Mouse (Mus musculus): ENCODE measurements around the gene Mtg1. TPM values are rescaled to one million over a fixed set of nuclear protein-coding genes. Genes with fewer than 3 reads are reported as not detected.

Mtg1 gene
- polyA plus RNA-seq, 1 experiment from 2014 or later = 15.4 TPM

- 69% methylated on average over 1 of the region's 1 CpGs for WGBS (ENCODE audit: insufficient replicate concordance)
Measured at GRCm38 (mm10) chr7:140190435-140190834, 53.1 kb downstream of the Mtg1 start.

DNA sequence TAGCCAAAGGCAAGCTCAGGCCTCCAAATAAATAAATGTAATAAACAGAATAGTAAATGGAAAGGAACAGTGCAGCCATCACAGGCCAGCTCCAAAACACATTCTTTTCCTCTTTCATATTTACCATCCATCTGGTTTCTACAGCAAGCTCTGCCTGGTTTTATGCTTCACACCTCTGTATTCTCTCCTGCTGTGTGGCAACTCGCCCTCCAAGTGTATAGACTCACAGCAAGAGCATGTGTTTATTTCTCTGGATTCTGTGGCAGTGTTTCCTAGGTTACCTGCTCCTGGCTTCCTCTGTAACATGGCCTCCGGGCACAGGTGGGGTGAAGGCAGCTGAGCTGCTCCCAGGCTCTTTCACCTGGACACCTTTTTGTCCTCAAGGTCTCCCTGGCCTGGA lies 55.1 kb downstream of the Mtg1 start:
- no peak overlapping the region for H3K9ac ChIP-seq
- no peak overlapping the region for H3K27ac ChIP-seq (replicated peaks)
- no peak overlapping the region for H3K4me3 ChIP-seq (replicated peaks)
- no peaks in the 10 kb centered on the region for H3K9me3 ChIP-seq (replicated peaks)
- H3K4me1 ChIP-seq (replicated peaks) = no peaks in the 10 kb centered on the region; the same call in 1 of the 2 replicates
- no peaks in the 10 kb centered on the region for H3K36me3 ChIP-seq (replicated peaks)
- no peaks in the 10 kb centered on the region for H3K27me3 ChIP-seq
- no peak overlapping the region for H3K4me2 ChIP-seq
- WGBS (ENCODE audit: insufficient replicate concordance) = 44% methylated on average over 2 of the region's 2 CpGs
- ATAC-seq (ENCODE audit: insufficient read depth) = no peak

More at GRCm38 (mm10) chr7:140190435-140190834, 53.1 kb downstream of the Mtg1 start:
- H3K9ac ChIP-seq = no peak overlapping the region
- no peaks in the 10 kb centered on the region for H3K36me3 ChIP-seq (replicated peaks)
- no peak for ATAC-seq (ENCODE audit: insufficient read depth)
- H3K27ac ChIP-seq (replicated peaks) = no peak overlapping the region
- H3K4me2 ChIP-seq = no peak overlapping the region
- H3K9me3 ChIP-seq (replicated peaks) = no peaks in the 10 kb centered on the region
- no peaks in the 10 kb centered on the region; the same call in 1 of the 2 replicates for H3K4me1 ChIP-seq (replicated peaks)
- no peak overlapping the region for H3K4me3 ChIP-seq (replicated peaks)
- 0 out of 2 replicates have a peak, but pooled peaks cover 3% of the 10 kb centered on the region for H3K27me3 ChIP-seq

DNA sequence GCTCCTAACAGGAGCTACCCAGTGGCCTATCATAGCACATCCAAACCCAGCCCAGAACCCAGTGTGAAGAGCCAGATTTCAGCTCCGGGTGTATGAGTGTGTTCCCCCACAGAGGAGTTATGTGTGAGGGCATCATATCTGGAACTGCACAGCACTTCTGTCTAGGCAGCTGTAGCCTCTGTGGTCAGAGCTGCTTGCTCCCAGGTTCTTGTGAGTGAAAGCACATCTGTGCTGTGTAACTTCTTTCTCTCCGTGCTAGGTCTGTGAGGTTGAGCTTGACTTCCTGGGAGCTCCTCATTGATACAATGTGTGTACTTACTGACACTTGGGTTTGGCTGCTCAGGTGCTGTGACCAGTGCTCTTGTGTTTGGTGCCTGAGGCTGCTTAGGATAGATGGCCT lies 55.5 kb downstream of the Mtg1 start:
- H3K4me2 ChIP-seq = no peak overlapping the region
- no peak for ATAC-seq (ENCODE audit: insufficient read depth)
- no peak overlapping the region for H3K4me3 ChIP-seq (replicated peaks)
- WGBS (ENCODE audit: insufficient replicate concordance) = 60% methylated on average over 2 of the region's 2 CpGs
- no peaks in the 10 kb centered on the region for H3K36me3 ChIP-seq (replicated peaks)
- no peak overlapping the region for H3K9ac ChIP-seq
- no peak overlapping the region for H3K27ac ChIP-seq (replicated peaks)
- H3K27me3 ChIP-seq = no peaks in the 10 kb centered on the region
- H3K9me3 ChIP-seq (replicated peaks) = no peaks in the 10 kb centered on the region
- H3K4me1 ChIP-seq (replicated peaks) = no peaks in the 10 kb centered on the region; the same call in 1 of the 2 replicates

GRCm38 (mm10) chr7:140194031-140194430 lies 56.7 kb downstream of the Mtg1 start:
- no peak overlapping the region for H3K9ac ChIP-seq
- 66% methylated on average over 4 of the region's 4 CpGs for WGBS (ENCODE audit: insufficient replicate concordance)
- H3K27ac ChIP-seq (replicated peaks) = no peak overlapping the region
- no peaks in the 10 kb centered on the region for H3K9me3 ChIP-seq (replicated peaks)
- H3K36me3 ChIP-seq (replicated peaks) = no peaks in the 10 kb centered on the region
- no peaks in the 10 kb centered on the region; the same call in 1 of the 2 replicates for H3K4me1 ChIP-seq (replicated peaks)
- ATAC-seq (ENCODE audit: insufficient read depth) = no peak
- no peak overlapping the region for H3K4me2 ChIP-seq
- 0 out of 2 replicates have a peak, but pooled peaks cover under 1% of the 10 kb centered on the region for H3K27me3 ChIP-seq
- no peak overlapping the region for H3K4me3 ChIP-seq (replicated peaks)

- Histone ChIP-seq H3K4me2 (no peak overlapping the region), H3K4me3 (replicated peaks) (no peak overlapping the region), H3K27ac (replicated peaks) (no peak overlapping the region), H3K4me1 (replicated peaks) (peaks cover 9% of the 10 kb centered on the region), H3K36me3 (replicated peaks) (no peaks in the 10 kb centered on the region), H3K9ac (no peak overlapping the region), H3K9me3 (replicated peaks) (no peaks in the 10 kb centered on the region), H3K27me3 (0 out of 2 replicates have a peak, but pooled peaks cover 3% of the 10 kb centered on the region)
- WGBS (ENCODE audit: insufficient replicate concordance) = 52% methylated on average over 8 of the region's 8 CpGs
- no peak for ATAC-seq (ENCODE audit: insufficient read depth)
Measured at GRCm38 (mm10) chr7:140196002-140196401, 58.6 kb downstream of the Mtg1 start.

Other genes starting within 250 kb of the Mtg1 start
- not detected in 2 replicates for gene Kndc1, start 242.9 kb upstream of the Mtg1 start, polyA plus RNA-seq (2015; fragmentation: Nextera tagmentation; extraction: Ambion mirVana)
- not detected in 2 replicates for gene Utf1, start 193.8 kb upstream of the Mtg1 start, polyA plus RNA-seq (2015; fragmentation: Nextera tagmentation; extraction: Ambion mirVana)
- gene 6430531B16Rik, start 158.8 kb upstream of the Mtg1 start, polyA plus RNA-seq (2015; fragmentation: Nextera tagmentation; extraction: Ambion mirVana) = not detected in 2 replicates
- 1.1 and 1.3 TPM in 2 replicates for gene Adam8, start 145.0 kb upstream of the Mtg1 start, polyA plus RNA-seq (2015; fragmentation: Nextera tagmentation; extraction: Ambion mirVana)
- gene Zfp511, start 101.2 kb upstream of the Mtg1 start, polyA plus RNA-seq (2015; fragmentation: Nextera tagmentation; extraction: Ambion mirVana) = 17.4 and 19.6 TPM in 2 replicates
- gene Tubgcp2, start 100.9 kb upstream of the Mtg1 start, polyA plus RNA-seq (2015; fragmentation: Nextera tagmentation; extraction: Ambion mirVana) = 21.4 and 23.2 TPM in 2 replicates
- not detected in 2 replicates for gene Msx3, start 88.5 kb upstream of the Mtg1 start, polyA plus RNA-seq (2015; fragmentation: Nextera tagmentation; extraction: Ambion mirVana)
- not detected in 2 replicates for gene Caly, start 55.0 kb upstream of the Mtg1 start, polyA plus RNA-seq (2015; fragmentation: Nextera tagmentation; extraction: Ambion mirVana)
- 0.74 and 0.79 TPM in 2 replicates for gene Prap1, start 44.2 kb upstream of the Mtg1 start, polyA plus RNA-seq (2015; fragmentation: Nextera tagmentation; extraction: Ambion mirVana)
- 8.0 and 8.7 TPM in 2 replicates for gene Fuom, start 35.1 kb upstream of the Mtg1 start, polyA plus RNA-seq (2015; fragmentation: Nextera tagmentation; extraction: Ambion mirVana)
- gene Paox, start 21.8 kb upstream of the Mtg1 start, polyA plus RNA-seq (2015; fragmentation: Nextera tagmentation; extraction: Ambion mirVana) = 10.1 and 11.0 TPM in 2 replicates
- gene Echs1, start 21.1 kb upstream of the Mtg1 start, polyA plus RNA-seq (2015; fragmentation: Nextera tagmentation; extraction: Ambion mirVana) = 104 and 111 TPM in 2 replicates
- gene Sprn, start 17.3 kb downstream of the Mtg1 start, polyA plus RNA-seq (2015; fragmentation: Nextera tagmentation; extraction: Ambion mirVana) = 0.08 TPM in 1 of 2 replicates, not detected in the other
- gene Olfr522, start 27.2 kb downstream of the Mtg1 start, polyA plus RNA-seq (2015; fragmentation: Nextera tagmentation; extraction: Ambion mirVana) = not detected in 2 replicates
- not detected in 2 replicates for gene Olfr523, start 35.7 kb downstream of the Mtg1 start, polyA plus RNA-seq (2015; fragmentation: Nextera tagmentation; extraction: Ambion mirVana)
- not detected in 2 replicates for gene Olfr524, start 68.4 kb downstream of the Mtg1 start, polyA plus RNA-seq (2015; fragmentation: Nextera tagmentation; extraction: Ambion mirVana)
- gene Cd163l1, start 80.7 kb downstream of the Mtg1 start, polyA plus RNA-seq (2015; fragmentation: Nextera tagmentation; extraction: Ambion mirVana) = 0.05 TPM in 1 of 2 replicates, not detected in the other
- not detected in 2 replicates for gene 5830411N06Rik, start 109.7 kb downstream of the Mtg1 start, polyA plus RNA-seq (2015; fragmentation: Nextera tagmentation; extraction: Ambion mirVana)
- not detected in 2 replicates for gene Olfr525, start 183.3 kb downstream of the Mtg1 start, polyA plus RNA-seq (2015; fragmentation: Nextera tagmentation; extraction: Ambion mirVana)
- not detected in 2 replicates for gene Olfr527, start 196.5 kb downstream of the Mtg1 start, polyA plus RNA-seq (2015; fragmentation: Nextera tagmentation; extraction: Ambion mirVana)
- not detected in 2 replicates for gene Olfr60, start 224.1 kb downstream of the Mtg1 start, polyA plus RNA-seq (2015; fragmentation: Nextera tagmentation; extraction: Ambion mirVana)
- not detected in 2 replicates for gene Olfr530, start 238.8 kb downstream of the Mtg1 start, polyA plus RNA-seq (2015; fragmentation: Nextera tagmentation; extraction: Ambion mirVana)

All from liver, embryonic 15.5 days (tissue).